Mouse (Mus musculus): ENCODE measurements around the gene Fbll1. TPM values are rescaled to one million over a fixed set of nuclear protein-coding genes. Genes with fewer than 3 reads are reported as not detected.
"Not testable (repeated sequence)": the region's sequence is repeated elsewhere in the genome, so short reads cannot be mapped to it uniquely, and the experiment has no call there.

Fbll1 gene
- polyA plus RNA-seq, 1 experiment = 60.3 TPM

GRCm38 (mm10) chr11:35834022-35834760 lies 35.5 kb upstream of the Fbll1 start, which contains the start of gene Rars:
TSS of gene Rars (minus strand) at chr11:35834506.
- Histone ChIP-seq H3K4me3 (ENCODE audit: insufficient read depth, low read length) (peak within 1 kb of the TSS; percentile 76), H3K4me1 (ENCODE audit: control insufficient read depth, insufficient read depth, low read length) (peaks cover 2% of the 10 kb centered on the region; the same call in 1 of the 2 replicates), H3K27ac (ENCODE audit: insufficient read depth, low read length) (no peak within 1 kb of the TSS)
- TF ChIP-seq POLR2A (IDR thresholded peaks at IDR 0.05; ENCODE audit: extremely low read depth, insufficient read depth, low read length) = peak; percentile 71; the same call in 1 of the 2 replicates
- peak; percentile 67 for TF ChIP-seq CTCF (IDR thresholded peaks at IDR 0.05; ENCODE audit: extremely low read depth, insufficient read depth, low read length)

DNA sequence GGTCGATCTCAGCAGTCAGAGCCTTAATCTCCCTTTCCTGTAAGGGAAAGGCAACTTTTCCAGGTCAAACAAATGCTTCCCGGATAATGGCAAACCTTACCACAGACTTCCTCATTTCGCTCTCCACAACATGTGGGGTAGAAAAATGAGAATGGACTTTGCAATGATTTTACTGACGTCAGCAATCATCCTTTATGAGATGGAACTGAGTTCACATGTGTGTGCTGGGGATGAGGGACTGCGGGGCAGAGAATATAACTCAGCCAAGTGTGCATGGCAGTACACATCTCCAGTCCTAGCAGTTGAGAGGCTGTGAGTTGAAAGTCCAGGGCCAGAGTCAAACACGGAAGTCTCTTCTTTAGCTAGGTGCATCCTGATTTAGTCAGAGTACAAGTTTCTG lies 34.6 kb upstream of the Fbll1 start:
- Histone ChIP-seq H3K27ac (ENCODE audit: insufficient read depth, low read length) (no peak overlapping the region), H3K4me1 (ENCODE audit: control insufficient read depth, insufficient read depth, low read length) (peaks cover 2% of the 10 kb centered on the region; the same call in 1 of the 2 replicates), H3K4me3 (ENCODE audit: insufficient read depth, low read length) (peak overlapping the region; percentile 76)
- no peak for TF ChIP-seq POLR2A (IDR thresholded peaks at IDR 0.05; ENCODE audit: extremely low read depth, insufficient read depth, low read length)
- no peak for TF ChIP-seq CTCF (IDR thresholded peaks at IDR 0.05; ENCODE audit: extremely low read depth, insufficient read depth, low read length)

GRCm38 (mm10) chr11:35832139-35832538 lies 33.5 kb upstream of the Fbll1 start:
- Histone ChIP-seq H3K4me3 (ENCODE audit: insufficient read depth, low read length) (no peak overlapping the region), H3K4me1 (ENCODE audit: control insufficient read depth, insufficient read depth, low read length) (peaks cover 2% of the 10 kb centered on the region; the same call in 1 of the 2 replicates), H3K27ac (ENCODE audit: insufficient read depth, low read length) (no peak overlapping the region)
- TF ChIP-seq POLR2A (IDR thresholded peaks at IDR 0.05; ENCODE audit: extremely low read depth, insufficient read depth, low read length) (no peak), CTCF (IDR thresholded peaks at IDR 0.05; ENCODE audit: extremely low read depth, insufficient read depth, low read length) (no peak)

DNA sequence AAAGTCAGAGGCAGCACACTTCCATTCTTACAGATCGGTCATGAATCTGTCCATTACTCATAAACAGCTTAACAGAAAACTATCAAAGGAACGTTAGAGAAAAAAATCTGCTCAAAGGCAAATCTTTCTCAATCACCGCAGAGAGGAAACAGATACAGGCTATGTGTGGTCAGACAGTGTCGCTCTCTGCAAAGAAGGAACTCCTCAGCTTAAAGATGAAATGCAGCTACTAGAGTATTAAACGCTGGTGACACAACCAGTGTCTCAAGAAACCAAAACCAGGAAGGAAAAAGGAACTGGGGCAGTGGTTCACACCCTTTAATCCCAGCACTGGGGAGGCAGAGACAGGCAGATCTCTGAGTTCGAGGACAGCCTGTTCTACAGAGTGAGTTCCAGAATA lies 29.0 kb upstream of the Fbll1 start:
- Histone ChIP-seq H3K4me3 (ENCODE audit: insufficient read depth, low read length) (no peak overlapping the region), H3K4me1 (ENCODE audit: control insufficient read depth, insufficient read depth, low read length) (no peaks in the 10 kb centered on the region), H3K27ac (ENCODE audit: insufficient read depth, low read length) (no peak overlapping the region)
- TF ChIP-seq CTCF (IDR thresholded peaks at IDR 0.05; ENCODE audit: extremely low read depth, insufficient read depth, low read length) (no peak), POLR2A (IDR thresholded peaks at IDR 0.05; ENCODE audit: extremely low read depth, insufficient read depth, low read length) (no peak)

DNA sequence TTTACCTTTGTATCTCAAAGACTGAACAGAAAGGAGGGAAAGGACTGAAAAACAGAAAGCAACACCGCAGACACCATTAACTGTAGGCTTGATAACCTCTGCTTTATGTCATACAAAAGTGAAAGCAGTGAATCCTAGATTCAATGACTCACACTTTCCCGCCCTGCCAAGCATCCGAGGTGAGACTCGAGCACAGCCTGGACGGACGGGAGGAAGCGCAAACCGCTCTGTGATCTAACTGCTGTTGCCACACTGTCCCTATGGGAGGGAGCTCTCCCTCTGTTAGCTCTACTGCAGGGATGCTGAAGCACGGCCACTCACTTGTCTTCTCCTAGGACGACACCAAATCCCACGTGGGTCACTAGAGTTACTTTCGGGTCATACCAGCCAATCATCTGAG lies 17.6 kb upstream of the Fbll1 start:
- no peak overlapping the region for H3K4me3 ChIP-seq (ENCODE audit: insufficient read depth, low read length)
- H3K27ac ChIP-seq (ENCODE audit: insufficient read depth, low read length) = no peak overlapping the region
- TF ChIP-seq CTCF (IDR thresholded peaks at IDR 0.05; ENCODE audit: extremely low read depth, insufficient read depth, low read length) = no peak
- TF ChIP-seq POLR2A (IDR thresholded peaks at IDR 0.05; ENCODE audit: extremely low read depth, insufficient read depth, low read length) = no peak
- H3K4me1 ChIP-seq (ENCODE audit: control insufficient read depth, insufficient read depth, low read length) = no peaks in the 10 kb centered on the region

DNA sequence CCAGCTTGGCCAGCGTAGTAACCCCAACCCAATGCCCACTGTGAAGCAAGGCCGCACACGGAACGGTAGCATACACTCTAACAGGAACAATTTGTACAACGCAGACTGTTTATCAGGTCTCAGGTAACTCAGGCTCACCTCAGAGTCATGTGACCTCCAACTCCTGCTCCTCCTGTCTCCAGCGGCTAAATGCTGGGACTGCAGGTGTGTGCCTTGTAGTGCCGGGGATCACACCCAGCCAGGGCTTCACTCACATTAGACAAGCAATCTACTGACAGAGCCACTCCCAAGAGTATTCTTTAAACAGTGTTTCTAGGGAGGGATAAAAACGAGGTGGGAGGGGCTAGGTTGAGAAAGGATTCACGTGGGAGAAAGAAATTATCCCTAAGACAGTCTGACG lies 12.8 kb upstream of the Fbll1 start:
- TF ChIP-seq CTCF (IDR thresholded peaks at IDR 0.05; ENCODE audit: extremely low read depth, insufficient read depth, low read length) = no peak
- no peak for TF ChIP-seq POLR2A (IDR thresholded peaks at IDR 0.05; ENCODE audit: extremely low read depth, insufficient read depth, low read length)
- Histone ChIP-seq H3K27ac (ENCODE audit: insufficient read depth, low read length) (no peak overlapping the region), H3K4me3 (ENCODE audit: insufficient read depth, low read length) (no peak overlapping the region), H3K4me1 (ENCODE audit: control insufficient read depth, insufficient read depth, low read length) (no peaks in the 10 kb centered on the region)

- TF ChIP-seq POLR2A (IDR thresholded peaks at IDR 0.05; ENCODE audit: extremely low read depth, insufficient read depth, low read length) = no peak
- no peak for TF ChIP-seq CTCF (IDR thresholded peaks at IDR 0.05; ENCODE audit: extremely low read depth, insufficient read depth, low read length)
- H3K27ac ChIP-seq (ENCODE audit: insufficient read depth, low read length) = no peak overlapping the region
- no peak overlapping the region for H3K4me3 ChIP-seq (ENCODE audit: insufficient read depth, low read length)
- no peaks in the 10 kb centered on the region for H3K4me1 ChIP-seq (ENCODE audit: control insufficient read depth, insufficient read depth, low read length)
Observed at GRCm38 (mm10) chr11:35801332-35801731, 2.6 kb upstream of the Fbll1 start.

DNA sequence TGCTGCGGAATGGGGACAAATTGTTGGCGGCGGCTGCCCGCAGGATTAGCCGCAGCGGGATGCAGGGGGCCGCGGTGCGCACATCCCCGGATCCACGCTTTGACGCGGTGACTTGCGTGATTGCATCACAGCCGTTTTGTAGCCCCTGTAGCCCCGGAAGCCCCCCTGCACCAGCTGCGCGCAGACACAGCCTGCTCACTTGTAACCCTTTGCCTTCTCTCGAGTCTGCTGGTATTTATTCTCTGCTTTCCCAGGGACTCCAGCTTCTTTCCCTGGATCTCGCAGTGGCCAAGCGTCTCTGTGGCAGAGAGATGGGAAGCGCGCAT lies 226 bp downstream of the Fbll1 start:
- H3K4me3 ChIP-seq (ENCODE audit: insufficient read depth, low read length) = peak overlapping the region; percentile 48
- peak; percentile 74; the same call in 1 of the 2 replicates for TF ChIP-seq POLR2A (IDR thresholded peaks at IDR 0.05; ENCODE audit: extremely low read depth, insufficient read depth, low read length)
- no peak for TF ChIP-seq CTCF (IDR thresholded peaks at IDR 0.05; ENCODE audit: extremely low read depth, insufficient read depth, low read length)
- H3K4me1 ChIP-seq (ENCODE audit: control insufficient read depth, insufficient read depth, low read length) = no peaks in the 10 kb centered on the region
- H3K27ac ChIP-seq (ENCODE audit: insufficient read depth, low read length) = 0 out of 2 replicates have a peak overlapping the region, but pooled peaks have one; percentile 1

DNA sequence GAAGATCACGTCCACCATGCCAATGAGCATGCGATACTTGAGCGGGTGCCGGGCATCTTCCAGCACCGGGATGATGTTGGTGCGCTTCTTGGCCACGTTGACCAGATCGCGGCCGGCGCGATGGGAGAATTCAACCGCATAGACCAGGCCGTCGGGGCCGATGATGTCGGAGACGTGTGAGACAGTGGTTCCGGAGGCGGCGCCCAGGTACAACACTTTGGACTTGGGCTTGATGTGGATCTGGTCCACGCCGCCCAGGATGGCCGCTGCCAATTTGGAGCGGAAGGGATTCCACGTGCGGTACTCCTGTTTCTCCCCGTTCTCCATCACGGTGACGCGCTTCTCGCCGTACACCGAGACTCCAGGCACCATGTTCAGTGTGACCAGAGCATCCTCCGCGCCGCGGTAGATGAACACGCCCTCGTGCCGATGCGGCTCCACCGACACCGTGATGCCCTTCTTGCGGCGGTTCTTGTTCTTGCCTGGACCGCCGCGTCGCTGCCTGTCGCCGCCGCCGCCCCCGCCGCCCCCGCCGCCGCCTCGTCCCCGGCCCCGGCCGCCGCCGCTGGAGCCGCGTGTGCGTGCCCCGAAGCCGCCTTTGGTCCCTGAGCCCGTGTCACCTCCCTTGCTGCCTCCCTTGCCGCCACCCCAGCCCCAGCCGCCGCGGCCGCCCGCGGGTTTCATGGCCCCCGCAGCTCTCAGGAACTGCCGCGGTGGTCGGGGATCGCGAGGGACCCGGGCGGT lies 761 bp downstream of the Fbll1 start:
- 0 out of 2 replicates have a peak, but pooled peaks have one; percentile 28 for TF ChIP-seq POLR2A (IDR thresholded peaks at IDR 0.05; ENCODE audit: extremely low read depth, insufficient read depth, low read length)
- TF ChIP-seq CTCF (IDR thresholded peaks at IDR 0.05; ENCODE audit: extremely low read depth, insufficient read depth, low read length) = no peak
- Histone ChIP-seq H3K4me3 (ENCODE audit: insufficient read depth, low read length) (peak overlapping the region; percentile 48), H3K4me1 (ENCODE audit: control insufficient read depth, insufficient read depth, low read length) (no peaks in the 10 kb centered on the region), H3K27ac (ENCODE audit: insufficient read depth, low read length) (0 out of 2 replicates have a peak overlapping the region, but pooled peaks have one; percentile 1)

- not testable (repeated sequence) for H3K27ac ChIP-seq (ENCODE audit: insufficient read depth, low read length); H3K4me3 ChIP-seq (ENCODE audit: insufficient read depth, low read length); H3K4me1 ChIP-seq (ENCODE audit: control insufficient read depth, insufficient read depth, low read length)
Observed at GRCm38 (mm10) chr11:35792800-35793199, 5.9 kb downstream of the Fbll1 start.
